Mouse (Mus musculus) hindbrain, postnatal 0 days (tissue): ENCODE results near the gene Spryd4. TPM values are rescaled to one million over a fixed set of nuclear protein-coding genes. Genes with fewer than 3 reads are reported as not detected.
"Not testable (repeated sequence)": the region's sequence is repeated elsewhere in the genome, so short reads cannot be mapped to it uniquely, and the experiment has no call there.

ENCODE experiments used
- ATAC-seq: fragments of 200-750 bp; cut with Nextera tagmentation; 2 replicates; pipeline ENCODE4 v1.8.0; 2017; ENCODE audit warnings: mild to moderate bottlenecking, moderate TSS enrichment, moderate library complexity
- DNase-seq: peaks from one replicate; pipeline ENCODE4 v3.0.0-alpha.2; 2015; ENCODE audit warnings: low spot score
- H3K27ac ChIP-seq: fragments of 300-500 bp; sonication (generic); 2 replicates; pipeline ENCODE4 v1.5.1; 2014; ENCODE audit warnings: mild to moderate bottlenecking
- H3K27me3 ChIP-seq: fragments of 300-500 bp; sonication (generic); 2 replicates; pipeline ENCODE4 v1.6.1; 2014; ENCODE audit warnings: low read length, mixed read lengths; ENCODE audit not compliant: insufficient read depth
- H3K36me3 ChIP-seq: fragments of 300-500 bp; sonication (generic); 2 replicates; pipeline ENCODE4 v1.6.1; 2014; ENCODE audit warnings: low read length, mixed read lengths; ENCODE audit not compliant: insufficient read depth
- H3K4me1 ChIP-seq: fragments of 300-500 bp; sonication (generic); 2 replicates; pipeline ENCODE4 v1.6.1; 2014; ENCODE audit warnings: antibody characterized with exemption, low read length, mixed read lengths; ENCODE audit not compliant: insufficient read depth
- H3K4me2 ChIP-seq: fragments of 300-500 bp; sonication (generic); 2 replicates; pipeline ENCODE4 v1.6.1; 2014; ENCODE audit warnings: low read depth, mild to moderate bottlenecking, low read length, moderate library complexity, mixed read lengths
- H3K4me3 ChIP-seq: fragments of 300-500 bp; sonication (generic); 2 replicates; pipeline ENCODE4 v1.5.1; 2014; ENCODE audit warnings: low read length
- H3K9ac ChIP-seq: fragments of 300-500 bp; sonication (generic); replicated peaks from 2 replicates; pipeline ENCODE4 v1.6.1; 2014; ENCODE audit warnings: mild to moderate bottlenecking, low read length, moderate library complexity, mixed read lengths
- H3K9me3 ChIP-seq: fragments of 300-500 bp; sonication (generic); 2 replicates; pipeline ENCODE4 v1.6.1; 2016; ENCODE audit warnings: low read length, mixed read lengths
- CTCF ChIP-seq: IDR thresholded peaks from 2 replicates; pipeline ENCODE4 v1.5.1; 2016; ENCODE audit warnings: antibody characterized with exemption, control low read depth, low read depth
- WGBS: fragments of 180-500 bp; shearing (Covaris S2); extraction: QIAGEN DNeasy Blood & Tissue Kit; methylation state at CpG from one replicate; pipeline ENCODE4 v1.1.7; 2014; 5-methylcytosine and 5-hydroxymethylcytosine counted together
- polyA plus RNA-seq: library from polyadenylated mRNA; unstranded; fragments of >200 nt; fragmentation: Nextera tagmentation; extraction: Ambion mirVana; gene quantifications from 2 replicates; pipeline ENCODE4 v1.2.1, GENCODE M21; 2015
- total RNA-seq: library from RNA; depleted of rRNA; stranded (reverse); fragments of >200 nt; gene quantifications from 2 replicates; pipeline ENCODE4 v1.2.3, GENCODE M21; 2014; rRNA removed

Gene Spryd4
- total and polyA plus RNA-seq, 2 experiments from 2014 or later = 24.5 to 25.8 TPM

DNA sequence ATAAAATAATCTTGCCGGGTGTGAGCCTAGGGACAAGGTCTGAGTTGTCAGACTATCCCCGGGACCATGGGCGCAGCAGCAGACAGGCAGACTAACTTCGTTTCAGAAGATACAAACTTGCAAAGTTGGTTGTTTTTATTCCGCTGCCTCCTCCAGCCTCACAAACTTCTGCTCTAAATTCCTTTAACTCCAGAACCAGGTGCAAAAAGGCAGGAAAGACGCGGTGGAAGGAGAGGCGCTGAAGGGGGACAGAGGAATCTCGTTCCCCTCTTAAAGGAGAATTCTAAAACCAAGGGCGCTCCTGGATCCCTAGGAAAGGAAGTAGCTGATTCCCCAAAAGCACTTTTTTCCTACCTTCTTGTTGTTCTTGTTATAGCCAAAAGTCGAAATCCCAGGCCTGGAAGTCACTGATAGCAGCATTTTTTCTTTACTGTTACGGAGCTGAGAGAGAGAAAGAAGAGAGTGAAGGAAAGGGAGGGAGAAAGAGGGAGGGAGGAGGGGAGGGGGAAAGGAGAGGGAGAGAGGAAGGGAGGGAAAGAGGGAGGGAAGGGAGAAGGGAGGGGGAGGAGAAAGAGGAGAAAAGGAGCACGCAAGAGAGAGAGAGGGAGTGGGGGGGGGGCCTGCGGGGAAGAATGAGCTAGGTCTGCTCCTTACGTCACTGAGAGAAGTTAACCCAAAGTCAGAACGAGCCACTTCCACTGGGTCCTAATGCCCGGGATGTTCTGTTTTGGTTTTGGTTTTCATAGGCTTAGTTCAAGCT lies 35.4 kb downstream of the Spryd4 start:
- Histone ChIP-seq H3K9me3 (no peaks in the 10 kb centered on the region), H3K4me2 (peak overlapping the region; percentile 86), H3K4me1 (no peaks in the 10 kb centered on the region), H3K9ac (peak overlapping the region; percentile 49), H3K27me3 (no peaks in the 10 kb centered on the region), H3K4me3 (peak overlapping the region; percentile 60), H3K27ac (peak overlapping the region; percentile 77), H3K36me3 (no peaks in the 10 kb centered on the region)
- no peak for TF ChIP-seq CTCF
- DNase-seq (peak; percentile 86), ATAC-seq (peak; percentile 92)
- WGBS = under 1% methylated on average over 17 of the region's 17 CpGs

DNA sequence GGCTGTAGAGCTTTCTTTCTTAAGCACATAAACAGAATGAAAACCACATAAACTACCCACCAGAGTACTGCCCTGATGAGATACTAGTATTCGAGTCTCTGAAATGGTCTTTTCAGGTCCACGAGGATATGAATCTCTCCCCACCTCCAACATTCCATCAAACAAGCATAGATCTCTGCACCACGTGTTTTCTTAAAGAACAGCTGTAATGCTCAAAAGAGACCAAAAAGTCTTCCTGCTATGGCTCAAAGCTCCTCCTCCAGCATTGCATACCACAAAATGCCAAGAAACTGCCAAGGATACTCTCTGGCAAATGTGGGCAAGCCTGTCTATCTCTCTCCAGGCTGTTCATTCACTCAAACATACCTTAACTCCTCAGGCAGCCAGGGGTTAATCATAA lies 36.3 kb downstream of the Spryd4 start:
- ATAC-seq (no peak), DNase-seq (no peak)
- TF ChIP-seq CTCF = no peak
- H3K9me3 ChIP-seq = no peaks in the 10 kb centered on the region
- WGBS = 19% methylated on average over 3 of the region's 3 CpGs
- H3K27ac ChIP-seq = no peak overlapping the region
- no peaks in the 10 kb centered on the region for H3K27me3 ChIP-seq
- H3K36me3 ChIP-seq = no peaks in the 10 kb centered on the region
- peak overlapping the region; percentile 49 for H3K9ac ChIP-seq
- peak overlapping the region; percentile 60 for H3K4me3 ChIP-seq
- H3K4me1 ChIP-seq = no peaks in the 10 kb centered on the region
- peak overlapping the region; percentile 86 for H3K4me2 ChIP-seq

DNA sequence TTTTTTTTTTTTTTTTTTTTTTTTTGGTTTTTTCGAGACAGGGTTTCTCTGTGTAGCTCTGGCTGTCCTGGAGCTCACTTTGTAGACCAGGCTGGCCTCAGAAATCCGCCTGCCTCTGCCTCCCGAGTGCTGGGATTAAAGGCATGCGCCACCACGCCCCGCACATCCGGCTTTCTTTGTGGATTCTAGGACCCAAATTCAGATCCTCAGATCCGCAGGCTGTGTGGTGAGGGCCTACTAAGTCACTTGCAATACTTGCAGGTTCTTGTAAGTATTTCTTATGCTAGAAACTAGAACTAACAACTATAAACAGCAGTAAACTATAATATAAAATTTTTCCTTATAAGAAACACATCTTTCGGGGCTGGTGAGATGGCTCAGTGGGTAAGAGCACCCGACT lies 40.3 kb downstream of the Spryd4 start:
- H3K27ac ChIP-seq, H3K4me3 ChIP-seq, H3K27me3 ChIP-seq, DNase-seq, H3K4me2 ChIP-seq, H3K36me3 ChIP-seq, H3K9ac ChIP-seq, H3K9me3 ChIP-seq, ATAC-seq, H3K4me1 ChIP-seq: not testable (repeated sequence)
- 97% methylated on average over 10 of the region's 10 CpGs for WGBS

DNA sequence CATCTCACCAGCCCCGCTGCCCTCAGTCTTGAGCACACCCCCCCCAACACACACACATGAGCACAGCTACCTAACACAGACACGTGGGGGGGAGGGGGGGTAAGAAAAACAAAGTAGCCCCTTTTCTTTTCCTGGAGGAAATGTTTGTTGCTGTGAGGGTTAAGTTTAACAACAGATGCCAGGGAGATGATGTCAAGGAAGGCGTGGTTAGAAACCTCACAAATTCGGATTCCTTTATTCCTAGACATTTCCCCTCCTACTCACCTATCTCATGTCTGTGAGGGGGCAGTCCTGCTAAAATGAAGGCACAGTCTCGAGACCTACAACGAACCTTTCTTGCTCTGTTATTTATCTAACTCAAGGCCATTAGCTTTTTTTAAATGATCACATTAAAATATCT lies 44.5 kb downstream of the Spryd4 start:
- Histone ChIP-seq H3K36me3 (no peaks in the 10 kb centered on the region), H3K27me3 (no peaks in the 10 kb centered on the region), H3K4me1 (no peaks in the 10 kb centered on the region), H3K4me2 (no peak overlapping the region), H3K9me3 (no peaks in the 10 kb centered on the region), H3K9ac (no peak overlapping the region), H3K27ac (no peak overlapping the region), H3K4me3 (no peak overlapping the region)
- ATAC-seq (no peak), DNase-seq (no peak)
- no peak for TF ChIP-seq CTCF
- 63% methylated on average over 6 of the region's 6 CpGs for WGBS

DNA sequence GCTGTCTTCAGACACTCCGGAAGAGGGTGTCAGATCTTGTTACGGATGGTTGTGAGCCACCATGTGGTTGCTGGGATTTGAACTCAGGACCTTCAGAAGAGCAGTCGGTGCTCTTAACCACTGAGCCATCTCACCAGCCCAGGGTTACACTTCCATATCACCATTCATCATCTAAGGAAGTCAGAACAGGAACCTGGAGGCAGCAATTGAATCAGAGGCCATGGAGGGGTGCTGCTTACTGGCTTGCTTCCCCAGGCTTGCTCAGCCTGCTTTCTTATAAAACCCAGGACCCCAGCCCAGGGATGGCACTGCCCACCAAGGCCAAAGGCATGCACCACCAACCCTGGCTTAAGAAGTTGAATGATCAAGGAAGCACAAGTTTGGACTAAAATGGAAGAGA lies 45.9 kb downstream of the Spryd4 start:
- not testable (repeated sequence) for H3K27me3 ChIP-seq, DNase-seq, H3K9me3 ChIP-seq, H3K4me2 ChIP-seq, H3K36me3 ChIP-seq, H3K9ac ChIP-seq, ATAC-seq, H3K4me3 ChIP-seq, H3K27ac ChIP-seq, H3K4me1 ChIP-seq
- 91% methylated on average over 2 of the region's 3 CpGs for WGBS

Other genes starting within 250 kb of the Spryd4 start
- gene Hsd17b6, start 204.2 kb downstream of the Spryd4 start, total RNA-seq = not detected in 2 replicates
- gene Hsd17b6, start 204.2 kb downstream of the Spryd4 start, polyA plus RNA-seq = not detected in 2 replicates
- gene Prim1, start 196.6 kb downstream of the Spryd4 start, total RNA-seq = 15.2 and 19.6 TPM in 2 replicates
- 33.3 and 36.1 TPM in 2 replicates for gene Prim1, start 196.6 kb downstream of the Spryd4 start, polyA plus RNA-seq
- 295 and 315 TPM in 2 replicates for gene Naca, start 176.2 kb downstream of the Spryd4 start, total RNA-seq
- 450 and 463 TPM in 2 replicates for gene Naca, start 176.2 kb downstream of the Spryd4 start, polyA plus RNA-seq
- 81.6 and 87.7 TPM in 2 replicates for gene Ptges3, start 152.9 kb downstream of the Spryd4 start, total RNA-seq
- gene Ptges3, start 152.9 kb downstream of the Spryd4 start, polyA plus RNA-seq = 417 and 428 TPM in 2 replicates
- gene Atp5b, start 128.5 kb downstream of the Spryd4 start, total RNA-seq = 6,623 and 6,768 TPM in 2 replicates
- 2,401 and 2,438 TPM in 2 replicates for gene Atp5b, start 128.5 kb downstream of the Spryd4 start, polyA plus RNA-seq
- 14.3 and 15.0 TPM in 2 replicates for gene Baz2a, start 120.2 kb downstream of the Spryd4 start, total RNA-seq
- 10.2 and 10.6 TPM in 2 replicates for gene Baz2a, start 120.2 kb downstream of the Spryd4 start, polyA plus RNA-seq
- gene Rbms2, start 31.5 kb downstream of the Spryd4 start, total RNA-seq = 11.7 and 13.2 TPM in 2 replicates
- gene Rbms2, start 31.5 kb downstream of the Spryd4 start, polyA plus RNA-seq = 7.3 and 8.9 TPM in 2 replicates
- 1.9 and 6.4 TPM in 2 replicates for gene Gls2, start 17.4 kb downstream of the Spryd4 start, total RNA-seq
- 1.7 and 2.4 TPM in 2 replicates for gene Gls2, start 17.4 kb downstream of the Spryd4 start, polyA plus RNA-seq
- gene Mip, start 14.0 kb upstream of the Spryd4 start, total RNA-seq = 0.21 and 0.25 TPM in 2 replicates
- not detected in 2 replicates for gene Mip, start 14.0 kb upstream of the Spryd4 start, polyA plus RNA-seq
- 13.0 and 15.6 TPM in 2 replicates for gene Timeless, start 20.3 kb upstream of the Spryd4 start, total RNA-seq
- 15.2 and 17.0 TPM in 2 replicates for gene Timeless, start 20.3 kb upstream of the Spryd4 start, polyA plus RNA-seq
- gene Apon, start 42.3 kb upstream of the Spryd4 start, total RNA-seq = not detected in 2 replicates
- gene Apon, start 42.3 kb upstream of the Spryd4 start, polyA plus RNA-seq = not detected in 2 replicates
- gene Apof, start 56.9 kb upstream of the Spryd4 start, total RNA-seq = 0.50 TPM in 1 of 2 replicates, not detected in the other
- gene Apof, start 56.9 kb upstream of the Spryd4 start, polyA plus RNA-seq = 0.23 and 0.41 TPM in 2 replicates
- 7.5 and 8.5 TPM in 2 replicates for gene Stat2, start 58.8 kb upstream of the Spryd4 start, total RNA-seq
- 9.7 and 12.8 TPM in 2 replicates for gene Stat2, start 58.8 kb upstream of the Spryd4 start, polyA plus RNA-seq
- gene Il23a, start 86.9 kb upstream of the Spryd4 start, total RNA-seq = 0.50 TPM in 1 of 2 replicates, not detected in the other
- 0.35 and 0.73 TPM in 2 replicates for gene Il23a, start 86.9 kb upstream of the Spryd4 start, polyA plus RNA-seq
- gene Pan2, start 91.5 kb upstream of the Spryd4 start, total RNA-seq = 21.2 and 25.2 TPM in 2 replicates
- 14.3 and 16.4 TPM in 2 replicates for gene Pan2, start 91.5 kb upstream of the Spryd4 start, polyA plus RNA-seq
- 42.9 and 73.3 TPM in 2 replicates for gene Cnpy2, start 110.7 kb upstream of the Spryd4 start, total RNA-seq
- 186 and 189 TPM in 2 replicates for gene Cnpy2, start 110.7 kb upstream of the Spryd4 start, polyA plus RNA-seq
- 274 and 311 TPM in 2 replicates for gene Cs, start 125.9 kb upstream of the Spryd4 start, total RNA-seq
- 262 and 285 TPM in 2 replicates for gene Cs, start 125.9 kb upstream of the Spryd4 start, polyA plus RNA-seq
- gene Coq10a, start 157.2 kb upstream of the Spryd4 start, total RNA-seq = 26.9 and 42.1 TPM in 2 replicates
- 50.8 and 52.1 TPM in 2 replicates for gene Coq10a, start 157.2 kb upstream of the Spryd4 start, polyA plus RNA-seq
- 38.8 and 39.5 TPM in 2 replicates for gene Ankrd52, start 165.3 kb upstream of the Spryd4 start, total RNA-seq
- 9.1 and 10.6 TPM in 2 replicates for gene Ankrd52, start 165.3 kb upstream of the Spryd4 start, polyA plus RNA-seq
- gene Slc39a5, start 189.4 kb upstream of the Spryd4 start, total RNA-seq = 0.58 and 2.3 TPM in 2 replicates
- gene Slc39a5, start 189.4 kb upstream of the Spryd4 start, polyA plus RNA-seq = 0.55 and 0.66 TPM in 2 replicates
- gene Nabp2, start 199.7 kb upstream of the Spryd4 start, total RNA-seq = 73.9 and 98.9 TPM in 2 replicates
- gene Nabp2, start 199.7 kb upstream of the Spryd4 start, polyA plus RNA-seq = 135 and 140 TPM in 2 replicates
- gene Rnf41, start 199.8 kb upstream of the Spryd4 start, total RNA-seq = 98.1 and 105 TPM in 2 replicates
- 75.8 and 76.3 TPM in 2 replicates for gene Rnf41, start 199.8 kb upstream of the Spryd4 start, polyA plus RNA-seq
- gene Smarcc2, start 247.4 kb upstream of the Spryd4 start, total RNA-seq = 174 and 181 TPM in 2 replicates
- gene Smarcc2, start 247.4 kb upstream of the Spryd4 start, polyA plus RNA-seq = 112 and 120 TPM in 2 replicates